Mouse (Mus musculus) fat pad, adult 2 months (tissue): ENCODE measurements around the gene Max.
A peak's percentile ranks its signal among the peaks of the same experiment; 100 is the strongest.

ENCODE experiments used
- DNase-seq: peaks from one replicate; pipeline ENCODE4 v3.0.0-alpha.2; 2011; ENCODE audit warnings: low read depth, low spot score; ENCODE audit errors: extremely low read depth

Max gene

GRCm38 (mm10) chr12:76957688-76958087 is 4.3 kb downstream of the Max start:
- DNase-seq, result no peak

- no peak for DNase-seq
Observed at GRCm38 (mm10) chr12:76954698-76955423, 7.1 kb downstream of the Max start.

GRCm38 (mm10) chr12:76953750-76954363 is 8.1 kb downstream of the Max start:
- DNase-seq, result no peak

GRCm38 (mm10) chr12:76950330-76950729 is 11.7 kb downstream of the Max start:
- no peak for DNase-seq

GRCm38 (mm10) chr12:76948781-76949180 is 13.2 kb downstream of the Max start:
- DNase-seq, result no peak

GRCm38 (mm10) chr12:76948185-76948584 is 13.8 kb downstream of the Max start:
- no peak for DNase-seq

- no peak for DNase-seq
Observed at GRCm38 (mm10) chr12:76947487-76947886, 14.5 kb downstream of the Max start.

GRCm38 (mm10) chr12:76943466-76943865 is 18.5 kb downstream of the Max start:
- DNase-seq, result no peak

- DNase-seq, result no peak
Observed at GRCm38 (mm10) chr12:76943046-76943445, 19.0 kb downstream of the Max start.

GRCm38 (mm10) chr12:76942476-76942875 is 19.5 kb downstream of the Max start:
- no peak for DNase-seq

- no peak for DNase-seq
Observed at GRCm38 (mm10) chr12:76941524-76941923, 20.5 kb downstream of the Max start.

GRCm38 (mm10) chr12:76938013-76938412 is 24.0 kb downstream of the Max start:
- DNase-seq, result no peak

- DNase-seq, result no peak
Observed at GRCm38 (mm10) chr12:76936211-76936610, 25.8 kb downstream of the Max start.

GRCm38 (mm10) chr12:76934438-76934837 is 27.6 kb downstream of the Max start:
- peak; percentile 93 for DNase-seq

- no peak for DNase-seq
Observed at GRCm38 (mm10) chr12:76932688-76933060, 29.3 kb downstream of the Max start.

- DNase-seq, result no peak
Observed at GRCm38 (mm10) chr12:76931739-76932687, 30.0 kb downstream of the Max start.

GRCm38 (mm10) chr12:76930177-76930576 is 31.8 kb downstream of the Max start:
- DNase-seq, result no peak

- no peak for DNase-seq
Observed at GRCm38 (mm10) chr12:76927539-76927938, 34.5 kb downstream of the Max start.

- DNase-seq, result no peak
Observed at GRCm38 (mm10) chr12:76927012-76927411, 35.0 kb downstream of the Max start.

GRCm38 (mm10) chr12:76926338-76926945 is 35.6 kb downstream of the Max start:
- no peak for DNase-seq

GRCm38 (mm10) chr12:76924904-76925604 is 36.9 kb downstream of the Max start:
- no peak for DNase-seq
